Mouse (Mus musculus): ENCODE measurements at regions not wholly inside any gene's neighbourhood (a gene's known extent, or its start where the extent isn't known, plus 50 kb on each side); places are given as distances from the start of the nearest gene placed in this dataset.

- no peak overlapping the region for H3K4me2 ChIP-seq (replicated peaks; ENCODE audit: low read depth, low read length)
- no peak overlapping the region for H3K27ac ChIP-seq (ENCODE audit: low read length)
- no peaks in the 10 kb centered on the region for H3K9me3 ChIP-seq (ENCODE audit: low read length)
- H3K4me3 ChIP-seq (ENCODE audit: low read length): no peak overlapping the region
- H3K36me3 ChIP-seq (ENCODE audit: insufficient read depth, low read length): no peaks in the 10 kb centered on the region
- no peak overlapping the region for H3K9ac ChIP-seq (replicated peaks; ENCODE audit: low read length)
- WGBS: 59% methylated on average over 2 of the region's 2 CpGs
- no peak for ATAC-seq (ENCODE audit: low FRiP score, low TSS enrichment)
- no peaks in the 10 kb centered on the region for H3K4me1 ChIP-seq (ENCODE audit: insufficient read depth, low read length)
- no peaks in the 10 kb centered on the region for H3K27me3 ChIP-seq (ENCODE audit: insufficient read depth, low read length)
These were observed 224.7 kb upstream of the Actbl2 start for GRCm38 (mm10) chr13:111030111-111030510.

- ATAC-seq (ENCODE audit: low FRiP score, low TSS enrichment): no peak
- no peaks in the 10 kb centered on the region for H3K36me3 ChIP-seq (ENCODE audit: insufficient read depth, low read length)
- H3K27me3 ChIP-seq (ENCODE audit: insufficient read depth, low read length): no peaks in the 10 kb centered on the region
- H3K9ac ChIP-seq (replicated peaks; ENCODE audit: low read length): no peak overlapping the region
- no peak overlapping the region for H3K4me3 ChIP-seq (ENCODE audit: low read length)
- no peaks in the 10 kb centered on the region for H3K9me3 ChIP-seq (ENCODE audit: low read length)
- no peak overlapping the region for H3K27ac ChIP-seq (ENCODE audit: low read length)
- no peaks in the 10 kb centered on the region for H3K4me1 ChIP-seq (ENCODE audit: insufficient read depth, low read length)
- no peak overlapping the region for H3K4me2 ChIP-seq (replicated peaks; ENCODE audit: low read depth, low read length)
- 77% methylated on average over 1 of the region's 1 CpGs for WGBS
These were observed 223.2 kb upstream of the Actbl2 start for GRCm38 (mm10) chr13:111031633-111032032.

DNA sequence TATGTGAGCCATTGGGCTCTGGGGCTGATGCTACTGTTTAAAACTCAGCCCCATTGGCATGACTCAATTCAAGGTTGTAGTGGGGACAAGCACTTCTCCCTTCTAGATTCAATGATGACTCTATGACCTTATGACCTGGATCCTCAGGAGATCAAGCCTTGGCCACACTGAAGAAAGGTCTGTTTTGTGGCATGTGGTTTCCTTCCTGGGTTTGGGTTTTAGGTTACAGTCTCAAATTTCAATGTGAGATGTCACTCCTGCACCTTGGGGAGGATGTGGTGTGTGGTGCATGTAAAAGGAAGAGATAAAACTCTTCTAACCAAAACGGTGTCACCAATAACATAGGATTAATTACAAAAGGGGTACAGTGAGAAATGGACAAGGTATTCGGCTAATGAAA is 211.2 kb upstream of the Actbl2 start:
- no peak overlapping the region for H3K4me2 ChIP-seq (replicated peaks; ENCODE audit: low read depth, low read length)
- H3K27me3 ChIP-seq (ENCODE audit: insufficient read depth, low read length): no peaks in the 10 kb centered on the region
- ATAC-seq (ENCODE audit: low FRiP score, low TSS enrichment): no peak
- H3K4me3 ChIP-seq (ENCODE audit: low read length): no peak overlapping the region
- H3K4me1 ChIP-seq (ENCODE audit: insufficient read depth, low read length): peaks cover 15% of the 10 kb centered on the region
- H3K9me3 ChIP-seq (ENCODE audit: low read length): no peaks in the 10 kb centered on the region
- 22% methylated on average over 2 of the region's 2 CpGs for WGBS
- H3K27ac ChIP-seq (ENCODE audit: low read length): no peak overlapping the region
- no peaks in the 10 kb centered on the region for H3K36me3 ChIP-seq (ENCODE audit: insufficient read depth, low read length)
- H3K9ac ChIP-seq (replicated peaks; ENCODE audit: low read length): no peak overlapping the region

DNA sequence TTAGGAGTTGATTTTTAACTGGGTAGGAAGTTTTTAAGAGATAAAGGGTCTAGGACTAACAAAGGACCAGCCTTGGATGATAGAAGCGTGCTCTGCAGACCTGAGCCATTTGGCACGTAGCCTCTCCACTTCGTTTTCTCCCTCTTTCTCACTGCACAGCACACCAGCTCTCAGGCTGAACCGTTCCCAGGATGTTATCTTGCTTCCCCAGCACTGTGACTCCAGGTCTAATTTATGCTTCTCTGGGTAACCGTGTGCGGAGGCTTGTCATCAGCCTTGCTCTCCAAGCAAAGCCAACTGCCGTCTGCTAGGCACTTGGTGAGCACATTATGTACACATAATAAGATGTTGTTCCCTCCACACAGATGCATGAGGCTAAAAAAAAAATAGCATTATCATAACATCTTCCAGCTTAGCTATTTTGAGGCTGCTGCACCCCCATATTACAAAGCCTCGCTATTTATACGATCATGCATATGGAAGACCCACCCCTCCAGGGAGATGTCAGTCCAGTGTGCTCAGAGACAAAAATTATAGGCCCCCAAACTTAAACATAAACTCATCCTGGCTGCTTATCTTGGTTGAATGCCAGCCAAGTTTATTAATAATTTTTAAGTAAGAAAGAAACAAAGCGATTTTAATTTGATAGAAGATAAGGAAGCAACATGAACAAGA is 210.3 kb upstream of the Actbl2 start:
- Histone ChIP-seq H3K9me3 (ENCODE audit: low read length) (no peaks in the 10 kb centered on the region), H3K4me3 (ENCODE audit: low read length) (no peak overlapping the region), H3K9ac (replicated peaks; ENCODE audit: low read length) (no peak overlapping the region), H3K27me3 (ENCODE audit: insufficient read depth, low read length) (no peaks in the 10 kb centered on the region), H3K4me1 (ENCODE audit: insufficient read depth, low read length) (peaks cover 15% of the 10 kb centered on the region), H3K36me3 (ENCODE audit: insufficient read depth, low read length) (no peaks in the 10 kb centered on the region), H3K4me2 (replicated peaks; ENCODE audit: low read depth, low read length) (no peak overlapping the region), H3K27ac (ENCODE audit: low read length) (no peak overlapping the region)
- ATAC-seq (ENCODE audit: low FRiP score, low TSS enrichment): peak; percentile 35; the same call in 1 of the 2 replicates
- 25% methylated on average over 10 of the region's 10 CpGs for WGBS

- no peak for ATAC-seq (ENCODE audit: low FRiP score, low TSS enrichment)
- H3K27ac ChIP-seq (ENCODE audit: low read length): no peak overlapping the region
These were observed 204.7 kb upstream of the Actbl2 start for GRCm38 (mm10) chr13:111050097-111050496.

GRCm38 (mm10) chr13:111055817-111056216 is 199.0 kb upstream of the Actbl2 start:
- Histone ChIP-seq H3K4me1 (ENCODE audit: insufficient read depth, low read length) (no peaks in the 10 kb centered on the region), H3K27ac (ENCODE audit: low read length) (no peak overlapping the region), H3K4me2 (replicated peaks; ENCODE audit: low read depth, low read length) (no peak overlapping the region), H3K27me3 (ENCODE audit: insufficient read depth, low read length) (no peaks in the 10 kb centered on the region), H3K9me3 (ENCODE audit: low read length) (no peaks in the 10 kb centered on the region; the same call in 1 of the 2 replicates), H3K9ac (replicated peaks; ENCODE audit: low read length) (no peak overlapping the region), H3K36me3 (ENCODE audit: insufficient read depth, low read length) (no peaks in the 10 kb centered on the region), H3K4me3 (ENCODE audit: low read length) (no peak overlapping the region)
- ATAC-seq (ENCODE audit: low FRiP score, low TSS enrichment): no peak
- 74% methylated on average over 2 of the region's 2 CpGs for WGBS

More at GRCm38 (mm10) chr13:111050097-111050496, 204.7 kb upstream of the Actbl2 start:
- no peaks in the 10 kb centered on the region; the same call in 1 of the 2 replicates for H3K9me3 ChIP-seq (ENCODE audit: low read length)
- 46% methylated on average over 6 of the region's 6 CpGs for WGBS
- no peaks in the 10 kb centered on the region for H3K27me3 ChIP-seq (ENCODE audit: insufficient read depth, low read length)
- H3K4me1 ChIP-seq (ENCODE audit: insufficient read depth, low read length): no peaks in the 10 kb centered on the region
- no peaks in the 10 kb centered on the region for H3K36me3 ChIP-seq (ENCODE audit: insufficient read depth, low read length)
- no peak overlapping the region for H3K9ac ChIP-seq (replicated peaks; ENCODE audit: low read length)
- no peak overlapping the region for H3K4me2 ChIP-seq (replicated peaks; ENCODE audit: low read depth, low read length)
- H3K4me3 ChIP-seq (ENCODE audit: low read length): no peak overlapping the region

- Histone ChIP-seq H3K36me3 (ENCODE audit: insufficient read depth, low read length) (no peaks in the 10 kb centered on the region), H3K27me3 (ENCODE audit: insufficient read depth, low read length) (no peaks in the 10 kb centered on the region), H3K9ac (replicated peaks; ENCODE audit: low read length) (no peak overlapping the region), H3K4me1 (ENCODE audit: insufficient read depth, low read length) (no peaks in the 10 kb centered on the region), H3K27ac (ENCODE audit: low read length) (no peak overlapping the region), H3K9me3 (ENCODE audit: low read length) (no peaks in the 10 kb centered on the region), H3K4me3 (ENCODE audit: low read length) (no peak overlapping the region), H3K4me2 (replicated peaks; ENCODE audit: low read depth, low read length) (no peak overlapping the region)
- ATAC-seq (ENCODE audit: low FRiP score, low TSS enrichment): no peak
- WGBS: 93% methylated on average over 2 of the region's 2 CpGs
These were observed 167.1 kb upstream of the Actbl2 start for GRCm38 (mm10) chr13:111087753-111088152.

- H3K9ac ChIP-seq (replicated peaks; ENCODE audit: low read length): no peak overlapping the region
- 92% methylated on average over 5 of the region's 5 CpGs for WGBS
These were observed 158.7 kb upstream of the Actbl2 start for GRCm38 (mm10) chr13:111096071-111096470.

DNA sequence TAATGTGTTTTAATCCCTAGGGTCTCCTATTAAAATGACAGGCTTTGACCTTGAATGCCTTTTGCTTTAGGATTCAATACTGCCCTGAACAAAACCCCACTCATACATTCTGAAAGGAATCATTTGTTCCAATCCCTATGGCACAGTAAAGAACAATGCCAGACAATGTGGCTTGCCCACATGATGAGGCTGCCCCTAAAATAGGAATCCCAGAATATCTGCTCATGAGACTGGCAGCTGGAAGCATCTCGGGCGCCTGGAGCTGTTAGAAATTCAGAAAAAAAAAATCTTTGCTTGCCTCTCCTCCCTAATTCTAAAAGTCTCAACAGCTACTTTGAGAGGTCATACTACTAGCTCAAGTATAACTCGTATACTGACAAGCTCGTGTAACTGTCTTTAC is 157.5 kb upstream of the Actbl2 start:
- H3K4me3 ChIP-seq (ENCODE audit: low read length): no peak overlapping the region
- 80% methylated on average over 4 of the region's 4 CpGs for WGBS

More at GRCm38 (mm10) chr13:111096071-111096470, 158.7 kb upstream of the Actbl2 start:
- Histone ChIP-seq H3K4me2 (replicated peaks; ENCODE audit: low read depth, low read length) (no peak overlapping the region), H3K36me3 (ENCODE audit: insufficient read depth, low read length) (no peaks in the 10 kb centered on the region), H3K4me3 (ENCODE audit: low read length) (no peak overlapping the region), H3K9me3 (ENCODE audit: low read length) (no peaks in the 10 kb centered on the region), H3K4me1 (ENCODE audit: insufficient read depth, low read length) (0 out of 2 replicates have a peak, but pooled peaks cover 4% of the 10 kb centered on the region), H3K27me3 (ENCODE audit: insufficient read depth, low read length) (no peaks in the 10 kb centered on the region), H3K27ac (ENCODE audit: low read length) (no peak overlapping the region)
- no peak for ATAC-seq (ENCODE audit: low FRiP score, low TSS enrichment)

DNA sequence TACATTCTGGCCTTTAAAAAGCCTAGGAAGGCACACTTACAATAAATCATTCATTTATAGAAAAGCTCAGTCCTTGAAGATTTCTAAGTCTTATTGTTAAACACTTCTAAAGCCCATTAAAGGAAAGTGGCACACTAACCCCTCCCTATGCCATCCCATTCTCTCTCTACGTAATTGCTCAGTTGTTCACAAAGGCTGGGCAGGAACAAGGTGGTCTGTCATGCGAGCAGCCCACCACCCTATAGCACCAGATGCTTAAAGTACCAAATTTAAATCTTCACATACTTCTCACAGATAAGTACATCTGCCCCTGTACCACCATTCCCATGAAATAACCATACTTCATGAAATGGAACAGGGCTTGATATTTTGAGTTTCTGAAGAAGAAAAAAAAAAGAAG is 156.1 kb upstream of the Actbl2 start:
- H3K4me2 ChIP-seq (replicated peaks; ENCODE audit: low read depth, low read length): no peak overlapping the region
- no peaks in the 10 kb centered on the region for H3K27me3 ChIP-seq (ENCODE audit: insufficient read depth, low read length)
- WGBS: 69% methylated on average over 2 of the region's 2 CpGs
- H3K4me1 ChIP-seq (ENCODE audit: insufficient read depth, low read length): 0 out of 2 replicates have a peak, but pooled peaks cover 4% of the 10 kb centered on the region
- no peak overlapping the region for H3K27ac ChIP-seq (ENCODE audit: low read length)
- no peak overlapping the region for H3K4me3 ChIP-seq (ENCODE audit: low read length)
- no peaks in the 10 kb centered on the region for H3K9me3 ChIP-seq (ENCODE audit: low read length)
- no peak for ATAC-seq (ENCODE audit: low FRiP score, low TSS enrichment)
- H3K9ac ChIP-seq (replicated peaks; ENCODE audit: low read length): no peak overlapping the region
- no peaks in the 10 kb centered on the region for H3K36me3 ChIP-seq (ENCODE audit: insufficient read depth, low read length)

More for the DNA sequence above, 157.5 kb upstream of the Actbl2 start:
- Histone ChIP-seq H3K27ac (ENCODE audit: low read length) (no peak overlapping the region), H3K4me2 (replicated peaks; ENCODE audit: low read depth, low read length) (no peak overlapping the region), H3K36me3 (ENCODE audit: insufficient read depth, low read length) (no peaks in the 10 kb centered on the region), H3K27me3 (ENCODE audit: insufficient read depth, low read length) (no peaks in the 10 kb centered on the region), H3K4me1 (ENCODE audit: insufficient read depth, low read length) (0 out of 2 replicates have a peak, but pooled peaks cover 4% of the 10 kb centered on the region), H3K9me3 (ENCODE audit: low read length) (no peaks in the 10 kb centered on the region), H3K9ac (replicated peaks; ENCODE audit: low read length) (no peak overlapping the region)
- ATAC-seq (ENCODE audit: low FRiP score, low TSS enrichment): no peak
